Mouse (Mus musculus) limb, embryonic 11.5 days (tissue): Measurements from ENCODE around the gene Samsn1. TPM values are rescaled to one million over a fixed set of nuclear protein-coding genes. Genes with fewer than 3 reads are reported as not detected.

ENCODE experiments used
- ATAC-seq: fragments of 200-750 bp; cut with Nextera tagmentation; 2 replicates; pipeline ENCODE4 v1.8.0; 2017; ENCODE audit warnings: low read depth; ENCODE audit not compliant: insufficient number of reproducible peaks, low FRiP score, low TSS enrichment
- DNase-seq: peaks from one replicate; pipeline ENCODE4 v3.0.0-alpha.2; 2015; ENCODE audit warnings: low spot score
- H3K27ac ChIP-seq: fragments of 300-500 bp; sonication (generic); replicated peaks from 2 replicates; pipeline ENCODE4 v1.5.1; 2014; ENCODE audit warnings: low read depth, mild to moderate bottlenecking, low read length
- H3K27me3 ChIP-seq: fragments of 300-500 bp; sonication (generic); 2 replicates; pipeline ENCODE4 v1.6.1; 2014; ENCODE audit warnings: mild to moderate bottlenecking, low read length, mixed read lengths; ENCODE audit not compliant: control insufficient read depth, insufficient read depth
- H3K36me3 ChIP-seq: fragments of 300-500 bp; sonication (generic); 2 replicates; pipeline ENCODE4 v1.6.1; 2014; ENCODE audit warnings: mild to moderate bottlenecking, low read length, moderate library complexity, mixed read lengths; ENCODE audit not compliant: control insufficient read depth, insufficient read depth
- H3K4me1 ChIP-seq: fragments of 300-500 bp; sonication (generic); 2 replicates; pipeline ENCODE4 v1.6.1; 2014; ENCODE audit warnings: low read length, mixed read lengths; ENCODE audit not compliant: control insufficient read depth, insufficient read depth
- H3K4me2 ChIP-seq: fragments of 300-500 bp; sonication (generic); 2 replicates; pipeline ENCODE4 v1.6.1; 2014; ENCODE audit warnings: low read depth, mild to moderate bottlenecking, moderate library complexity; ENCODE audit not compliant: severe bottlenecking
- H3K4me3 ChIP-seq: fragments of 300-500 bp; sonication (generic); 2 replicates; pipeline ENCODE4 v1.5.1; 2014; ENCODE audit warnings: low read depth, low read length
- H3K9ac ChIP-seq: fragments of 300-500 bp; sonication (generic); 2 replicates; pipeline ENCODE4 v1.6.1; 2014; ENCODE audit warnings: mild to moderate bottlenecking, low read length
- H3K9me3 ChIP-seq: fragments of 300-500 bp; sonication (generic); 2 replicates; pipeline ENCODE4 v1.6.1; 2016; ENCODE audit warnings: low read length; ENCODE audit not compliant: control insufficient read depth
- WGBS: fragments of 180-500 bp; shearing (Covaris S2); extraction: QIAGEN DNeasy Blood & Tissue Kit; methylation state at CpG from one replicate; pipeline ENCODE4 v1.1.7; 2014; 5-methylcytosine and 5-hydroxymethylcytosine counted together
- polyA plus RNA-seq: library from polyadenylated mRNA; unstranded; fragments of >200 nt; fragmentation: Nextera tagmentation; extraction: Ambion mirVana; gene quantifications from 2 replicates; pipeline ENCODE4 v1.2.1, GENCODE M21; 2014

Samsn1 gene
- polyA plus RNA-seq, 1 experiment from 2014 or later = 1.4 TPM

- Histone ChIP-seq H3K4me3 (no peak overlapping the region), H3K9ac (no peak overlapping the region), H3K4me2 (no peak overlapping the region), H3K36me3 (no peaks in the 10 kb centered on the region), H3K4me1 (no peaks in the 10 kb centered on the region), H3K9me3 (no peaks in the 10 kb centered on the region), H3K27ac (no peak overlapping the region), H3K27me3 (no peaks in the 10 kb centered on the region)
- ATAC-seq (no peak), DNase-seq (no peak)
- WGBS = 68% methylated on average over 11 of the region's 11 CpGs
These were observed 92.4 kb downstream of the Samsn1 start for GRCm38 (mm10) chr16:75929536-75930221.

GRCm38 (mm10) chr16:75926511-75926910 lies 95.6 kb downstream of the Samsn1 start:
- Histone ChIP-seq H3K36me3 (no peaks in the 10 kb centered on the region), H3K4me1 (no peaks in the 10 kb centered on the region), H3K9ac (no peak overlapping the region), H3K4me2 (no peak overlapping the region), H3K27me3 (no peaks in the 10 kb centered on the region), H3K4me3 (no peak overlapping the region), H3K27ac (no peak overlapping the region), H3K9me3 (no peaks in the 10 kb centered on the region)
- DNase-seq (no peak), ATAC-seq (no peak)
- 77% methylated on average over 2 of the region's 2 CpGs for WGBS

GRCm38 (mm10) chr16:75920870-75921269 lies 101.2 kb downstream of the Samsn1 start:
- Histone ChIP-seq H3K4me2 (no peak overlapping the region), H3K9ac (no peak overlapping the region), H3K27me3 (no peaks in the 10 kb centered on the region), H3K4me1 (no peaks in the 10 kb centered on the region), H3K9me3 (no peaks in the 10 kb centered on the region), H3K36me3 (no peaks in the 10 kb centered on the region), H3K27ac (no peak overlapping the region), H3K4me3 (no peak overlapping the region)
- no peak for DNase-seq
- ATAC-seq = no peak
- WGBS = 88% methylated on average over 4 of the region's 4 CpGs

GRCm38 (mm10) chr16:75919298-75919697 lies 102.8 kb downstream of the Samsn1 start:
- no peak for ATAC-seq
- Histone ChIP-seq H3K9ac (no peak overlapping the region), H3K4me3 (no peak overlapping the region), H3K36me3 (no peaks in the 10 kb centered on the region), H3K9me3 (no peaks in the 10 kb centered on the region), H3K27me3 (no peaks in the 10 kb centered on the region), H3K27ac (no peak overlapping the region), H3K4me2 (no peak overlapping the region), H3K4me1 (no peaks in the 10 kb centered on the region)
- 93% methylated on average over 4 of the region's 4 CpGs for WGBS
- DNase-seq = no peak

- H3K27ac ChIP-seq = no peak overlapping the region
- ATAC-seq (no peak), DNase-seq (no peak)
- no peak overlapping the region for H3K4me3 ChIP-seq
- H3K27me3 ChIP-seq = no peaks in the 10 kb centered on the region
- no peaks in the 10 kb centered on the region for H3K36me3 ChIP-seq
- H3K9me3 ChIP-seq = no peaks in the 10 kb centered on the region
- 89% methylated on average over 5 of the region's 5 CpGs for whole genome bisulfite sequencing
- no peaks in the 10 kb centered on the region for H3K4me1 ChIP-seq
- H3K4me2 ChIP-seq = no peak overlapping the region
- no peak overlapping the region for H3K9ac ChIP-seq
These were observed 104.4 kb downstream of the Samsn1 start for GRCm38 (mm10) chr16:75917712-75918111.

GRCm38 (mm10) chr16:75912051-75912450 lies 110.0 kb downstream of the Samsn1 start:
- Histone ChIP-seq H3K9ac (no peak overlapping the region), H3K36me3 (no peaks in the 10 kb centered on the region), H3K9me3 (no peaks in the 10 kb centered on the region), H3K4me2 (no peak overlapping the region), H3K4me3 (no peak overlapping the region), H3K27ac (no peak overlapping the region), H3K4me1 (no peaks in the 10 kb centered on the region), H3K27me3 (no peaks in the 10 kb centered on the region)
- DNase-seq (no peak), ATAC-seq (no peak)
- 90% methylated on average over 5 of the region's 5 CpGs for WGBS

- H3K4me2 ChIP-seq = no peak overlapping the region
- no peak overlapping the region for H3K9ac ChIP-seq
- H3K36me3 ChIP-seq = no peaks in the 10 kb centered on the region
- DNase-seq (no peak), ATAC-seq (no peak)
- H3K27me3 ChIP-seq = no peaks in the 10 kb centered on the region
- 72% methylated on average over 8 of the region's 8 CpGs for WGBS
- H3K4me1 ChIP-seq = no peaks in the 10 kb centered on the region
- no peak overlapping the region for H3K4me3 ChIP-seq
- H3K27ac ChIP-seq = no peak overlapping the region
- no peaks in the 10 kb centered on the region for H3K9me3 ChIP-seq
These were observed 113.2 kb downstream of the Samsn1 start for GRCm38 (mm10) chr16:75908635-75909494.

GRCm38 (mm10) chr16:75906790-75907189 lies 115.3 kb downstream of the Samsn1 start:
- H3K4me3 ChIP-seq = no peak overlapping the region
- no peaks in the 10 kb centered on the region for H3K27me3 ChIP-seq
- no peaks in the 10 kb centered on the region for H3K36me3 ChIP-seq
- 86% methylated on average over 2 of the region's 2 CpGs for WGBS
- H3K9me3 ChIP-seq = no peaks in the 10 kb centered on the region
- no peak overlapping the region for H3K9ac ChIP-seq
- no peak overlapping the region for H3K4me2 ChIP-seq
- DNase-seq (no peak), ATAC-seq (no peak)
- no peak overlapping the region for H3K27ac ChIP-seq
- no peaks in the 10 kb centered on the region for H3K4me1 ChIP-seq
